Mouse (Mus musculus) brain, embryonic 14.5 days (tissue): ENCODE measurements around the gene Srrm3.

Experiments
- CTCF ChIP-seq: fragments of 200-500 bp; IDR thresholded peaks from 2 replicates; pipeline ENCODE4 v1.5.1; 2012; ENCODE audit warnings: inconsistent platforms, mild to moderate bottlenecking, moderate library complexity, borderline replicate concordance; ENCODE audit not compliant: insufficient read depth, insufficient read length; ENCODE audit errors: extremely low read depth
- POLR2A ChIP-seq: fragments of 200-500 bp; IDR thresholded peaks from 2 replicates; pipeline ENCODE4 v1.6.1; 2012; ENCODE audit warnings: mild to moderate bottlenecking, inconsistent platforms, borderline replicate concordance; ENCODE audit not compliant: poor library complexity, insufficient read depth, insufficient read length, severe bottlenecking; ENCODE audit errors: extremely low read depth

DNA sequence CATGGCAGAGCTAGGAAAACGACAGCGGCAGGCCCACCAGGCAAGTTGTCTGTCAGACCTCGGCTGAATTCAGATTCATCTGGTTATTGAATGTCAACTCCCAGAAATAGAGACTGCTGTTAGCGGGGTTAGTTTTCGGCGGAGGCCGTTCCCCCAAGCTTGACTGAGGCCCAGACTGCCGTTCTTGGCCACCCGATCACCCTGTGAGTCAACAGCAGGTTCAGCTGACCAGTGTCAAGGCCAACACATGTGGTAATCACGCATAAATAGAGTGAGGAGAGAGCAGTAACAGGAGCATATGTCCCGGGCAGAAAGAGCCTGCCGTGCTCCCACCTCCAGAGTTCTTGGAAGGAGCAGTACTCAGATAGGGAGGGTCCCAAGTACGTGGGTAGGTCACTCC lies 100.6 kb downstream of the Srrm3 start:
- TF ChIP-seq POLR2A (no peak), CTCF (no peak)
